Mouse (Mus musculus) bone marrow macrophage, adult 2 months (primary cell): ENCODE data around the gene Ubb. TPM values are rescaled to one million over a fixed set of nuclear protein-coding genes. Genes with fewer than 3 reads are reported as not detected.

ENCODE experiments used
- H3K27ac ChIP-seq: 2 replicates; pipeline ENCODE4 v1.5.1; 2012; ENCODE audit warnings: low read depth, low read length; ENCODE audit not compliant: insufficient read depth
- H3K4me1 ChIP-seq: 2 replicates; pipeline ENCODE4 v1.6.1; 2012; ENCODE audit warnings: low read length; ENCODE audit not compliant: control insufficient read depth, insufficient read depth
- H3K4me3 ChIP-seq: 2 replicates; pipeline ENCODE4 v1.5.1; 2012; ENCODE audit warnings: mild to moderate bottlenecking, low read length, moderate library complexity; ENCODE audit not compliant: insufficient read depth
- CTCF ChIP-seq: IDR thresholded peaks from 2 replicates; pipeline ENCODE4 v1.5.1; 2012; ENCODE audit warnings: low read depth, mild to moderate bottlenecking, low read length, moderate library complexity
- POLR2A ChIP-seq: IDR thresholded peaks from 2 replicates; pipeline ENCODE4 v1.6.1; 2012; ENCODE audit warnings: mild to moderate bottlenecking, low read depth, low read length, borderline replicate concordance
- polyA plus RNA-seq: library from polyadenylated mRNA; stranded (reverse); fragments of >200 nt; gene quantifications from 2 replicates; pipeline ENCODE4 v1.2.4, GENCODE M21; 2012; ENCODE audit not compliant: missing spikeins, insufficient read depth, insufficient read length

The Ubb gene
- polyA plus RNA-seq, 1 experiment, result 902 TPM

DNA sequence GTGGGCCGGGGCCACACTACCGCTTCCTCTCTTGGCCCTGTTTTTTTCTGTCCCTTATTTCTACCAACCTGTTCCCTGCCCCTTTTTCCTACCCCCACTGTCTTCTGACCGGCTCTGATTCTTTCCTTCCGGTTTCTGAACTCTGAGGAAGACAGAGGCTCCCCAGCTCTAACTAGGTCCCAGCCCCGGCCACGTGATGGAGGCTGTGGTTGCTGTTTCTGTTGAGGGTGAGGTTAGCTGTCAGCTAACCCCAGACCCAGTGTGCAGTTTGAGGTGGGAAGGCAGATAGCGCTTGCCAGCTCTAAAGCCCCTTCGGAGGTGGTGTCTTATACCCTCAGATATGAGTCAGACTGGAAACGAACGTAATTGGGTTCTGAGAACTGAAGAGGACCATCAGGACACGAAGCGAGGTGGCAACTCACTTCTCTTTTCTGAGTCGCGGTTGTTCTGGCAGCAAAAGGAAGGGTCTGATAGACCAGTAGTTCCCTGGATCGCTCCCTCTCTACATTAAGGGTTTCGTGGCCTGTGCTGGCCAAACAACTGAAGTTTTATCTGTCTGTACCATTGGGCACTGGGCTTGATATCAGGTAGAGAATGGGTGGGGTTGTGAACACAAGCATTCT lies 25.7 kb downstream of the Ubb start:
- Histone ChIP-seq H3K4me1 (peaks cover 15% of the 10 kb centered on the region), H3K27ac (peak overlapping the region; percentile 98), H3K4me3 (peak overlapping the region; percentile 83)
- 0 out of 2 replicates have a peak, but pooled peaks have one; percentile 61 for TF ChIP-seq POLR2A
- no peak for TF ChIP-seq CTCF

DNA sequence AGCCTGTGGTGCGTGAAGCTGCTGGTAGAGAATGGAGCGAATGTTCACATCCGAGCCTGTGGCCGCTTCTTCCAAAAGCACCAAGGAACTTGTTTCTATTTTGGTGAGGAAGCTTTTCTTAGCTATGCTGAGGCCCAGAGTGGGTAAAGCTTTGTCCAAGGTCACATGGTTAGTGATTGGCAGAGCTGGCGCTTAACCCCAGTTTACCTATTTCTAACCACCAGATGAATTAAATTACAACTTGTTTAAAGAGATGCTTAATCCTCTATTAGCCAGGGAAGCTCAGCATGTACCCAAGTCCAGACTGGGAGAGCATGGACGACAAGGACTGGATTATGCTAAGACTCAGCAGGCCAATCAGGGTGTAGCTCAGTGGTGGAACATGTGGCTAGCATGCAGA lies 32.1 kb downstream of the Ubb start:
- no peak overlapping the region for H3K27ac ChIP-seq
- TF ChIP-seq CTCF (no peak), POLR2A (no peak)
- H3K4me3 ChIP-seq, result no peak overlapping the region
- peaks cover 3% of the 10 kb centered on the region; the same call in 1 of the 2 replicates for H3K4me1 ChIP-seq

GRCm38 (mm10) chr11:62584671-62585206 lies 33.8 kb downstream of the Ubb start:
- TF ChIP-seq CTCF, result no peak
- TF ChIP-seq POLR2A, result no peak
- Histone ChIP-seq H3K27ac (no peak overlapping the region), H3K4me3 (no peak overlapping the region), H3K4me1 (no peaks in the 10 kb centered on the region)

DNA sequence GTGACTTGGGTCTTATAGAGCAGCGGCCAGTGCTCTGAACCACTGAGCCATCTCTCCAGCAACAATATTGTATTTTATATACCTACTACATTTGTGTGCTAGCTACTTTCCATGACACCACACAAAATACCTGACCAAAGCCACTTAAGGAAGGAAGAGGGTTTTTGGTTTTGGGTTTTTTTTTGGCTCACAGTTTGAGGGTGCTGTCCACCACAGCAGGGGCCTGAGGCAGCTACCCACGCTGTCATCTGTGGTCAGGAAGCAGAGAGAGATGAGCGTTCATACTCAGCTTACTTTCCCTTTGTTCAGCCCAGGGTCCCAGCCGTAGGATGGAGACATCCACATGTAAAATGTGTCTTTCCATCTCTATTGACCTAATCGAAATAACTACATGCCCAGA lies 36.1 kb downstream of the Ubb start:
- Histone ChIP-seq H3K4me3 (no peak overlapping the region), H3K27ac (no peak overlapping the region), H3K4me1 (no peaks in the 10 kb centered on the region)
- TF ChIP-seq POLR2A (no peak), CTCF (no peak)

DNA sequence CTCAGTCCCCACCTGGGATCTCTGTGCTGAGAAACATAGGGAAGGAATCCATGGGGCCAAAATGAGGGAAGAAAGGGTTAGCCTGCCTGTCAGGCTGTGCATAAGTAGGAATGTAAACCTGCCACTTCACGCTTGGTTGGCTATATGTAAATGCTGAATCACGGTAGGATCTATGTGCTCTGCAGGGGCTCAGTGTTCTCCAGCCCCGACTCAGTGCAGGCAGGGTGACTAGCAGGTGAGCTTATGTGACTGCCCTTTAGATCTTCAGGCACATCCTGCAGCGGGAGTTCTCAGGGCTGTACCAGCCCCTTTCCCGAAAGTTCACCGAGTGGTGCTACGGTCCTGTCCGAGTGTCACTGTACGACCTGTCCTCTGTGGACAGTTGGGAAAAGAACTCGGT lies 38.4 kb downstream of the Ubb start:
- H3K27ac ChIP-seq, result no peak overlapping the region
- TF ChIP-seq POLR2A (no peak), CTCF (no peak)

DNA sequence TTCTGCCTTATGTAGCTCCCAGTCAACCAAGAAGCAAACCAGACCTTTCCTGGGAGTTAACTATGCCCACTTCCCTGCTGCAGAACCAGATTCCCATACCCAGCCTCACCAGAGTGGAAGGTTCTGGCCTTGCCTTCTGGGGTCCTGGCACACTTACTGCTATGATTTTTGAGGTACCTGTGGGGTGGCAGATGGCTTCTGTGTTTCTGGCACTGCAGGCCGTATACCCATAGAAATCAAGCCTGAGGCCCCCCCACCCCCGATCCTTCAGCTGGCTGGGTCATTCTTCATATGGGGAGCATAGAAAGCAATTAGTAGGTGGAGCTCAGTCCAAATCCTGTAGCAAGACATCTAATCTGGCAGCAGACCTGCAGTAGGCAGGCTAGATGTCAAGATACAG lies 40.1 kb downstream of the Ubb start:
- TF ChIP-seq POLR2A, result no peak
- no peak for TF ChIP-seq CTCF

More for the DNA sequence above, 38.4 kb downstream of the Ubb start:
- Histone ChIP-seq H3K4me3 (no peak overlapping the region), H3K4me1 (no peaks in the 10 kb centered on the region)

GRCm38 (mm10) chr11:62591904-62592575 lies 41.1 kb downstream of the Ubb start:
- no peak overlapping the region for H3K4me3 ChIP-seq
- TF ChIP-seq CTCF (no peak), POLR2A (no peak)
- no peak overlapping the region for H3K27ac ChIP-seq

More for the DNA sequence above, 40.1 kb downstream of the Ubb start:
- Histone ChIP-seq H3K4me3 (no peak overlapping the region), H3K4me1 (no peaks in the 10 kb centered on the region), H3K27ac (no peak overlapping the region)

GRCm38 (mm10) chr11:62598571-62598970 lies 47.6 kb downstream of the Ubb start:
- no peak for TF ChIP-seq POLR2A
- TF ChIP-seq CTCF, result no peak
- no peak overlapping the region for H3K4me3 ChIP-seq
- H3K27ac ChIP-seq, result no peak overlapping the region
- H3K4me1 ChIP-seq, result peaks cover 5% of the 10 kb centered on the region

More at GRCm38 (mm10) chr11:62591904-62592575, 41.1 kb downstream of the Ubb start:
- no peaks in the 10 kb centered on the region for H3K4me1 ChIP-seq

DNA sequence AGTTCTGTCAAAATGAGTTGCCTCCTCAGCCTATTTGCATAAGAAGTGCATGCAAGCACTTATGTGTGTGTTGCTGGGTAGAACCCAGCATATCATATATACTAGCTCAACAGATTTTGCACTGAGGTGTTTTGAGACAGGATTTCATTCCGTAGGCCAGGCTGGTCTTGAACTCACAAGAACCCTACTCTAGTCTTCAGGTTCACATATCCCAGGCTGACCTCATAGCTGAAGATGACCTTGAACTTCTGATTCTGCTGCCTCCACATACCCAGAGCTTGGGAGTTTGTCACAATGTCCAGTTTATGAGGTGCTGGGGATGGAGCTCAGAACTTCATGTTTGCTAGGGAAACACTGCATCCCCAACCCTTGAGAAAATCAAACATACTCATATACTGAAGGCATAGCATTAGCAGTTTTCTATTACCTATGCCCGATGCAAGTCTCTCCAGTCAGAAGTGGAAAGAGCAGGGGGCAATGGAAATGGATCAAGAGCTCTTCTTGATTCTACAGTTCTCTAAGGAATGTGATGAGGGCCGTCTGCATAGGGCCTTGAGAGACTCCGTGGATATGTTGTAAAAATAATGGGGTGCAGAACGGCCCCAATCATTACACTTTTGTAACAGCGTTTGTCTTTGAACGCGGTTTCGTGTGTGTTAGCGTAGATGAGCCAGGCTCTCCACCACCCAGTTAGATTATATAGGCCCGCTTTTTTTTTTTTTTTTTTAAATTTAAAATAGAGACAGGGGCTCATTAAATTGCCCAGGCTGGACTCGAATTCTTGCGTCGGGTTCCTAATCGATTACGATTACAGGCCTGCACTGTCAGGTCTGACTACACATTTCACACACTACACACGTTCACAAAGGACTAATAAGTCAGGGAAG lies 51.0 kb downstream of the Ubb start:
- Histone ChIP-seq H3K4me1 (peaks cover 9% of the 10 kb centered on the region), H3K27ac (peak overlapping the region; percentile 77), H3K4me3 (peak overlapping the region; percentile 84)
- no peak for TF ChIP-seq CTCF
- TF ChIP-seq POLR2A, result no peak

Other genes with a start within 250 kb of the Ubb start
- 3.4 and 3.6 TPM in 2 replicates for gene Pigl, start 92.7 kb upstream of the Ubb start, polyA plus RNA-seq
- gene Ncor1, start 92.6 kb upstream of the Ubb start, polyA plus RNA-seq, result 150 and 164 TPM in 2 replicates
- gene Cenpv, start 11.9 kb upstream of the Ubb start, polyA plus RNA-seq, result 6.2 and 8.5 TPM in 2 replicates
- gene Trpv2, start 23.3 kb downstream of the Ubb start, polyA plus RNA-seq, result 107 and 114 TPM in 2 replicates
- 10.0 and 10.1 TPM in 2 replicates for gene Lrrc75a, start 97.4 kb downstream of the Ubb start, polyA plus RNA-seq
- 31.1 and 40.5 TPM in 2 replicates for gene Mmgt2, start 97.5 kb downstream of the Ubb start, polyA plus RNA-seq
- gene Zfp287, start 180.7 kb downstream of the Ubb start, polyA plus RNA-seq, result 3.2 and 4.5 TPM in 2 replicates
- gene Gm10428, start 201.9 kb downstream of the Ubb start, polyA plus RNA-seq, result not detected in 2 replicates
- 1.7 and 2.1 TPM in 2 replicates for gene Zfp286, start 238.3 kb downstream of the Ubb start, polyA plus RNA-seq